Mouse (Mus musculus) limb, embryonic 12.5 days (tissue): ENCODE data around the gene Kifc5b. TPM values are rescaled to one million over a fixed set of nuclear protein-coding genes. Genes with fewer than 3 reads are reported as not detected.
A peak's percentile ranks its signal among the peaks of the same experiment; 100 is the strongest.

Experiments
- ATAC-seq: fragments of 200-750 bp; cut with Nextera tagmentation; 2 replicates; pipeline ENCODE4 v1.8.0; 2017; ENCODE audit warnings: low read depth, moderate TSS enrichment; ENCODE audit not compliant: insufficient number of reproducible peaks, insufficient read depth, low FRiP score, low TSS enrichment
- H3K27ac ChIP-seq: fragments of 300-500 bp; sonication (generic); 2 replicates; pipeline ENCODE4 v1.5.1; 2016; ENCODE audit warnings: mild to moderate bottlenecking, moderate library complexity
- H3K27me3 ChIP-seq: fragments of 300-500 bp; sonication (generic); 2 replicates; pipeline ENCODE4 v1.6.1; 2016; ENCODE audit warnings: mild to moderate bottlenecking, moderate library complexity
- H3K36me3 ChIP-seq: fragments of 300-500 bp; sonication (generic); 2 replicates; pipeline ENCODE4 v1.6.1; 2016; ENCODE audit warnings: mild to moderate bottlenecking, moderate library complexity
- H3K4me1 ChIP-seq: fragments of 300-500 bp; sonication (generic); replicated peaks from 2 replicates; pipeline ENCODE4 v1.6.1; 2016
- H3K4me2 ChIP-seq: fragments of 300-500 bp; sonication (generic); 2 replicates; pipeline ENCODE4 v1.6.1; 2016; ENCODE audit warnings: mild to moderate bottlenecking, moderate library complexity
- H3K4me3 ChIP-seq: fragments of 300-500 bp; sonication (generic); replicated peaks from 2 replicates; pipeline ENCODE4 v1.5.1; 2016; ENCODE audit warnings: mild to moderate bottlenecking
- H3K9ac ChIP-seq: fragments of 300-500 bp; sonication (generic); replicated peaks from 2 replicates; pipeline ENCODE4 v1.6.1; 2016; ENCODE audit warnings: mild to moderate bottlenecking, moderate library complexity
- H3K9me3 ChIP-seq: fragments of 300-500 bp; sonication (generic); 2 replicates; pipeline ENCODE4 v1.6.1; 2016; ENCODE audit warnings: mild to moderate bottlenecking, moderate library complexity
- WGBS: fragments of 180-500 bp; shearing (Covaris S2); methylation state at CpG from one replicate; pipeline ENCODE4 v1.1.7; 2016; 5-methylcytosine and 5-hydroxymethylcytosine counted together
- polyA plus RNA-seq: library from polyadenylated mRNA; unstranded; fragments of >200 nt; fragmentation: Nextera tagmentation; extraction: Ambion mirVana; gene quantifications from 2 replicates; pipeline ENCODE4 v1.2.1, GENCODE M21; 2016

The Kifc5b gene
- 9.5 and 10.5 TPM in 2 replicates for polyA plus RNA-seq

DNA sequence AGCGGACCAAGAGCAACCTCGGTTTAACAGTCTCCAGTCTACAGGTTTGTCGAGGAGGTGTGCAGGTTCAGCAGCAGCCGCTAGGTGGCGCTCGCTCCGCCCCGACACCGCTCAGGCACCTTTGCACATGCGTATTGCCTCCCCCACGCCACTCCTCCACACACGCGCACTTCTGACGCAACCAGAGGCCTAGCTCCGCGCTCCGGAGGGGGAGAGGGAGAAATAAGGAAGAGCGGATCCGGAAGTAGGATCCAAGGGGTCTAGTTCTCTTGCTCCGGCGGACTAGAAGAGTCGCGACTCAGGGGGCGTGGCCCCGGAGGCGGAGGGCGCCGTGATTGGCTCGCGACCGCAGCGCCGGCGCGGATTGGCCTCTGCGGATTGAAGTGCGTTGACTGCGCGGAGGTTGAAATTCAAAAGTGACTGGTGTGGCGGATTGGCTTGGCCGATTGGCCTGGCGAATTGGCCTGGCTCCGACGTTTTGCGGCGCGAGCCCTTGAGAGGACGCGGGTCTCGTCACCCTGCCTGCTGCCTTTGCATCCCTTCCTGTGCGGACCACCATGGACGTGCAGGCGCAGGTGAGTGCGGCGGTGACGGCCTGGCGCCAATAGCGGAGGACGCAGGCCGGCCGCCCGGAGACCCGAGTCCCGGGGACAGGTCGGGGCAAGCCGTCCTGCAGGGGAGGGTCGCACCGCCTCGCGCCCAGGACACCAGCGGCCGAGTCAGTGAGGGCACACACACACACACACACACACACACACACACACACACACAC is at the start of gene Kifc5b:
Kifc5b (plus strand) TSS at position 381 of the 772 bp plus-strand sequence.
- peak; percentile 98 for ATAC-seq
- H3K36me3 ChIP-seq, result peaks cover 13% of the 10 kb centered on the region
- no peaks in the 10 kb centered on the region for H3K27me3 ChIP-seq
- H3K4me1 ChIP-seq, result 0 out of 2 replicates have a peak, but pooled peaks cover 9% of the 10 kb centered on the region
- peak within 1 kb of the TSS; percentile 76 for H3K9ac ChIP-seq
- peak within 1 kb of the TSS; percentile 86 for H3K27ac ChIP-seq
- H3K9me3 ChIP-seq, result no peaks in the 10 kb centered on the region
- H3K4me3 ChIP-seq, result peak within 1 kb of the TSS; percentile 73
- H3K4me2 ChIP-seq, result peak within 1 kb of the TSS; percentile 66
- under 1% methylated on average over 70 of the region's 72 CpGs for WGBS

DNA sequence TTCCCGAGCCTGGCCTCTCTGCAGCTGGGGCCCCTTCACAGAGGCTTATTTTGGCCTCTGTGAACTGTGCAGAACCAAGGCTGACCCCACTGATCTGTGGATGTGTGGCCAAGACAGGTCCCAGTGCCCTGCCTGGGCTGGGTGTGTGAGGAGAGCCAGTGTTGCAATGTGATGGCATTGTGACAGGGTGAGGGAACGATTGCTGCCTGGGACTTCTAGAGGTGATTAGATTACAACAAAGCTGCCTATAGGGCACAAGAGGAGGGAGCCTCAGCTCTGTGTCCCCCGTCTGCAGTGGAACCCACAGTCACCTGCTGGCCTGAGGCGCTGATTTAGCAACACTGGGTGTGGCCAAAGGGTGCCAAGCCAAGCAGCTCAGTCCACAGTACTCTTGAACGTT is 48.1 kb upstream of the Kifc5b start:
- WGBS, result 30% methylated on average over 5 of the region's 5 CpGs
- H3K36me3 ChIP-seq, result no peaks in the 10 kb centered on the region
- ATAC-seq, result no peak

DNA sequence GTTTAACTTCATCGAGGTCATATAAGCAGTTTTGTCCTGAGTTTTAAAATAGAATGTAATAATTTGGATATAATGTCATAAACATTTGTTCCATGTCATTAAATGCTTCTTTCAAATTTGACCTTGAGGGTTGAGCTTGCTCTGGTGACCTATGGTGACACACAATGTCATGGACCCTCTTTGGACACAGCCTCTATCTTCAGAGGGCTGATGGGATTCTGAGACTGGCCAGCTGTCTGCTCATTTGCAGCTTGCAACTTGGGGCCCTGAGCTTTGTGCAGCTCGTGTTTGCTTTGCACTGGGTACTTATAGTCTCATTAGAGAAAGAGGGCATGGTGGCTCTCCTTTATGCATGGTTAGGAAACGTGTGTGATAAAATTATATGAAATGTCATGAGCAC is 44.0 kb upstream of the Kifc5b start:
- Histone ChIP-seq H3K4me3 (no peak overlapping the region), H3K9ac (no peak overlapping the region), H3K4me1 (no peaks in the 10 kb centered on the region), H3K36me3 (no peaks in the 10 kb centered on the region), H3K4me2 (no peak overlapping the region), H3K27ac (no peak overlapping the region), H3K9me3 (no peaks in the 10 kb centered on the region), H3K27me3 (peaks cover 12% of the 10 kb centered on the region; the same call in 1 of the 2 replicates)
- 78% methylated on average over 3 of the region's 3 CpGs for WGBS
- no peak for ATAC-seq

More for the DNA sequence above, 48.1 kb upstream of the Kifc5b start:
- Histone ChIP-seq H3K27me3 (peaks cover 12% of the 10 kb centered on the region; the same call in 1 of the 2 replicates), H3K4me2 (no peak overlapping the region), H3K9me3 (no peaks in the 10 kb centered on the region), H3K9ac (no peak overlapping the region), H3K4me1 (no peaks in the 10 kb centered on the region), H3K4me3 (no peak overlapping the region), H3K27ac (no peak overlapping the region)

DNA sequence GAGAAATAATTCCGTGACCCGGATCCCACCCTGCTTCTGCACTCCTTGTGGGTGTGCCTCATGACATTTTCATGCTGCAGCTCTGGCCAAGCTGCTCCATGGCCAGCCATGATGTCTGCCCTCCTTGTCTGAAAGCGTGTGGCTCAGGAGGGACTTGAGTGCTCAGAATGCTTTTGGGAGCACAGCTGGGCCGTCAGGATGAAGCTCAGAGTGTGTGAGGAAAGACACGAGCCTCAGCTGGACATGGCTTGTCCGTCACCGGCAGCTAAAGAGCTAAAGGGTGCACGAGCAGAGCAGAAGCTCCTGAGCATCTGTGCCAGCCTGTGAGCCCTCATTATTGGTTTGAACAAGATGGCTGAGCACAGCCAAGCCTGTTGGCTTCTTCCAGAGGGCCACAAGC is 43.4 kb upstream of the Kifc5b start:
- no peaks in the 10 kb centered on the region for H3K9me3 ChIP-seq
- no peak overlapping the region for H3K27ac ChIP-seq
- H3K4me2 ChIP-seq, result no peak overlapping the region
- H3K27me3 ChIP-seq, result peaks cover 11% of the 10 kb centered on the region; the same call in 1 of the 2 replicates
- no peaks in the 10 kb centered on the region for H3K4me1 ChIP-seq
- WGBS, result 76% methylated on average over 8 of the region's 8 CpGs
- no peak overlapping the region for H3K4me3 ChIP-seq
- H3K9ac ChIP-seq, result no peak overlapping the region
- no peak for ATAC-seq
- no peaks in the 10 kb centered on the region for H3K36me3 ChIP-seq

DNA sequence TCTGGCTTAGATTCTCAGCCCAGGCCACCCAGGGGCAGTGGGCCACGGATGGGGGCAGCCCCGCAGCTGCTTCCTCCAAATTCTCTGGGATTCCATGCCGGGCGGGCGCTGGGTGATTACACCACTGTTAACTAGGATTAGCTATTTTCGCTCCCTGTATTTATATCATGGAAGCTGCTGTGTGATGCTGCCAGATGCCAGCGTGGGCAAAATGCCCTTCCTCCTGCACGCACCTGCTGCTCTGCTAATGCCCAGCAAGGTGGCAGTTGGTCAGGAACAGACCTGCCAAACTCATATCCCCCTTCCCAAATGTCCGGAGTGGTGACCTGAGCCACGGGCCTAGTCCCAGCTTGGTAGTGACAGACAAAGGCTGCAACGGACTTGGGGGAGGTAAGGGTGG is 42.3 kb upstream of the Kifc5b start:
- 72% methylated on average over 11 of the region's 11 CpGs for WGBS
- Histone ChIP-seq H3K27ac (no peak overlapping the region), H3K4me3 (no peak overlapping the region), H3K27me3 (peaks cover 7% of the 10 kb centered on the region; the same call in 1 of the 2 replicates), H3K4me1 (no peaks in the 10 kb centered on the region), H3K9me3 (no peaks in the 10 kb centered on the region; the same call in 1 of the 2 replicates), H3K36me3 (no peaks in the 10 kb centered on the region), H3K9ac (no peak overlapping the region), H3K4me2 (no peak overlapping the region)
- ATAC-seq, result no peak

GRCm38 (mm10) chr17:26877927-26878326 is 39.0 kb upstream of the Kifc5b start:
- Histone ChIP-seq H3K27ac (no peak overlapping the region), H3K9me3 (no peaks in the 10 kb centered on the region; the same call in 1 of the 2 replicates), H3K27me3 (peaks cover 7% of the 10 kb centered on the region; the same call in 1 of the 2 replicates), H3K4me3 (no peak overlapping the region), H3K4me2 (no peak overlapping the region), H3K9ac (no peak overlapping the region), H3K4me1 (no peaks in the 10 kb centered on the region), H3K36me3 (no peaks in the 10 kb centered on the region)
- 77% methylated on average over 7 of the region's 7 CpGs for WGBS
- no peak for ATAC-seq

DNA sequence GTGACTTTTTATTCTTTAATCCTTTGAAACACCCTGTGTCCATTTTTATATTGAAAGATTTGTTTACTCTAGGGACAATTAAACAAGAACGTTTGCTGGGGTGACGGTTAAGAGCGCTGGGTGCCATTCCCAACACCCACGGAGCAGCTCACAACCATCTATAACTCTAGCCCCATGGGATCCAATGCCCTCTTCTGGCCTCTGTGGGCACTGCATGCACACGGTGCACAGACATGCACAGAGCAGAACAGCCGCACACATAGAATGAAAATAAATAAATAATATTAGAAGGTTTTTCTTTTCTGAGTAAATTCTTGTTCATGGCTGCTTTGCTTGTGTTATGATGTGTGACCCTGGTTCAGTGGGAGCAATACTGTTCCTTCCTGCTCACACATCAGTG is 37.7 kb upstream of the Kifc5b start:
- no peak for ATAC-seq
- Histone ChIP-seq H3K36me3 (no peaks in the 10 kb centered on the region), H3K4me3 (no peak overlapping the region), H3K4me2 (no peak overlapping the region), H3K9ac (no peak overlapping the region), H3K4me1 (no peaks in the 10 kb centered on the region), H3K27me3 (0 out of 2 replicates have a peak, but pooled peaks cover 4% of the 10 kb centered on the region), H3K9me3 (no peaks in the 10 kb centered on the region; the same call in 1 of the 2 replicates), H3K27ac (no peak overlapping the region)
- 91% methylated on average over 6 of the region's 6 CpGs for WGBS

- H3K9ac ChIP-seq, result no peak overlapping the region
- H3K27ac ChIP-seq, result no peak overlapping the region
- ATAC-seq, result no peak
- H3K4me1 ChIP-seq, result peaks cover 15% of the 10 kb centered on the region
- no peak overlapping the region for H3K4me3 ChIP-seq
- no peaks in the 10 kb centered on the region; the same call in 1 of the 2 replicates for H3K9me3 ChIP-seq
- H3K27me3 ChIP-seq, result peaks cover 17% of the 10 kb centered on the region; the same call in 1 of the 2 replicates
- H3K4me2 ChIP-seq, result no peak overlapping the region
- 74% methylated on average over 1 of the region's 1 CpGs for WGBS
- no peaks in the 10 kb centered on the region for H3K36me3 ChIP-seq
These were observed 34.2 kb upstream of the Kifc5b start for GRCm38 (mm10) chr17:26882706-26883105.

- peaks cover 15% of the 10 kb centered on the region for H3K4me1 ChIP-seq
- WGBS, result 80% methylated on average over 6 of the region's 6 CpGs
- ATAC-seq, result no peak
These were observed 33.3 kb upstream of the Kifc5b start for GRCm38 (mm10) chr17:26883585-26883984.

DNA sequence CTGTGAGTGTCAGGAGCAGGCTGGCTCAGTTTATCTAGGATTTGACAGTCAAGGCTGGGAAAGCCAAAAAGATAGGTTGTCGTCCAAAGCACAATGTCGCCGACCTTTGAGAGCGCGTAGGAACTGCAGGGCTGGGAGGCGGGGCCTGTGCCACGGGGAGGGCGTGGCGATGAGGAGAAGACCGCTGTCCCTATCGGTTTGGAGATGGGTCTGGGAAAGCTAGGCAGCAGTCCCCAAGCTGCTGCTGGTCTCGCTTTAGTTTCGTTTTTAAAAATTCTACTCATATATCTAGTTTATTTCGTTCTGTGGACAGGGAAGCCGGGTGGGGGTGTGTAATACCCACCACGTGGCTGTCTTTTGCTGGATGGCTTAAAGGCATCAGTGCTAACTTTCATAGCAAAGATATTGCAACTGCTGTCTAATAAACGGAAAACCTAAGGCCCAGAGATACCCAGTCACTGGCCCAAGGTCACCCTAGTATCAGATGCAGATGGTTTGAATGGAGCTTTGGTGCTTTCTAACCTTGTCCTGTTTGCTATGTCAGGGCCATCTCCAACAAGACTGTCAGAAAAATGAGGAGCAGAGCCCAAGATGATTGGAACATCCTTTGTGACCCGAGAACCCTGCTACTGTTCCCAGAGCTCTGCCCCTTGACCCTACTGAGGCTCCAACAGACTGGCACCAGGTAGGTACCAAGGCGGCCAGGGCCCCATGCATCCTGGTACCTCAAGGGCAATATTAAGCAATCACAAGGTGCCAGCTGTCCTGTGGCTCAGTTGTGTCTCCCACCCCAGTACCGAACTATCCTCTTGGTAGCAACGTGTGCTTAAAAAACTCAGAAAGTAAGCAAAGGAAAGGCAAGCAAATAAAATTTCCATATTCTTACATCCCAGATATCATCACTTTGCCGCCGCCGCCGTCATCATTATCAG is 31.6 kb upstream of the Kifc5b start:
- no peak overlapping the region for H3K27ac ChIP-seq
- H3K4me2 ChIP-seq, result peak overlapping the region; percentile 65
- no peaks in the 10 kb centered on the region for H3K9me3 ChIP-seq
- no peak for ATAC-seq
- peaks cover 15% of the 10 kb centered on the region for H3K4me1 ChIP-seq
- H3K4me3 ChIP-seq, result peak overlapping the region; percentile 41
- no peaks in the 10 kb centered on the region for H3K36me3 ChIP-seq
- WGBS, result 25% methylated on average over 25 of the region's 25 CpGs
- H3K9ac ChIP-seq, result peak overlapping the region; percentile 48
- H3K27me3 ChIP-seq, result peaks cover 28% of the 10 kb centered on the region

More at GRCm38 (mm10) chr17:26883585-26883984, 33.3 kb upstream of the Kifc5b start:
- no peak overlapping the region for H3K27ac ChIP-seq
- no peaks in the 10 kb centered on the region for H3K36me3 ChIP-seq
- peaks cover 23% of the 10 kb centered on the region for H3K27me3 ChIP-seq
- no peak overlapping the region for H3K9ac ChIP-seq
- H3K9me3 ChIP-seq, result no peaks in the 10 kb centered on the region; the same call in 1 of the 2 replicates
- H3K4me3 ChIP-seq, result no peak overlapping the region
- H3K4me2 ChIP-seq, result no peak overlapping the region
